ENCODE assay signal across 8 mouse cellular contexts in genomic region chr4:65127291-65127590, GRCm38 (mm10). TPM values are rescaled to one million over a fixed set of nuclear protein-coding genes. Genes with fewer than 3 reads are reported as not detected.
DNase-seq lines count a peak whose midpoint lies in the region; ATAC-seq lines count a peak whose summit lies in the region.
"Had no signal": no experiment of that assay in that cellular context is flagged by ENCODE, and none has a peak within 500 bp of the region (broad histone marks: within the 10 kb centered on the region; RNA-seq: fewer than 3 reads in every experiment).

No protein-coding gene starts in this region.

- H3K9me3 ChIP-seq in intestine, embryonic 16.5 days (ENCODE audit: control insufficient read depth, low read length): no peaks in the 10 kb centered on the region
- H3K9me3 ChIP-seq in lung, embryonic 16.5 days (ENCODE audit: control insufficient read depth, low read length): no peaks in the 10 kb centered on the region

- H3K27ac ChIP-seq in intestine, embryonic 16.5 days (ENCODE audit: low read length): no peak overlapping the region
- 0 out of 2 replicates have a peak overlapping the region, but pooled peaks have one; percentile 1 for H3K27ac ChIP-seq in lung, embryonic 16.5 days (ENCODE audit: low read length)
- H3K27ac ChIP-seq: macrophage had no signal

- H3K27me3 ChIP-seq in intestine, embryonic 16.5 days (replicated peaks; ENCODE audit: control insufficient read depth, insufficient read depth, low read length): peaks cover 7% of the 10 kb centered on the region
- H3K27me3 ChIP-seq in lung, embryonic 16.5 days (ENCODE audit: control insufficient read depth, insufficient read depth, low read depth, low read length): peaks cover 5% of the 10 kb centered on the region; the same call in 1 of the 2 replicates

- peak overlapping the region; percentile 89 for H3K4me2 ChIP-seq in intestine, embryonic 16.5 days (ENCODE audit: low read depth, low read length)
- H3K4me2 ChIP-seq in lung, embryonic 16.5 days (ENCODE audit: low read depth, low read length): peak overlapping the region; percentile 90

- DNase-seq in brain, adult 2 months (ENCODE audit: low read depth, low spot score): peak; percentile 84
- DNase-seq in embryo, embryonic 10 days (ENCODE audit: low spot score): peak; percentile 43
- DNase-seq in heart, adult 18-20 months: peak; percentile 65 to 68
- DNase-seq in layer of hippocampus, postnatal 14 days (ENCODE audit: low spot score in 2 of 2): no peak

- peaks cover 7% of the 10 kb centered on the region; the same call in 1 of the 2 replicates for H3K4me1 ChIP-seq in intestine, embryonic 16.5 days (ENCODE audit: control insufficient read depth, insufficient read depth, low read length)
- H3K4me1 ChIP-seq in lung, embryonic 16.5 days (replicated peaks; ENCODE audit: control insufficient read depth, insufficient read depth, low read length): peaks cover 10% of the 10 kb centered on the region

- ATAC-seq in intestine, embryonic 16.5 days: peak; percentile 25
- ATAC-seq in lung, embryonic 16.5 days (ENCODE audit: low read depth): no peak; the same call in 1 of the 2 replicates
- no peak for ATAC-seq in monocyte, adult 5-6 weeks (replicated peaks; ENCODE audit: insufficient number of reproducible peaks, low FRiP score, low TSS enrichment, poor library complexity, severe bottlenecking)

- no peak overlapping the region for H3K9ac ChIP-seq in intestine, embryonic 16.5 days (ENCODE audit: low read depth, low read length)
- peak overlapping the region; percentile 69; the same call in 1 of the 2 replicates for H3K9ac ChIP-seq in lung, embryonic 16.5 days (ENCODE audit: low read length)

- no peaks in the 10 kb centered on the region for H3K36me3 ChIP-seq in intestine, embryonic 16.5 days (ENCODE audit: control insufficient read depth, insufficient read depth, low read length)
- no peaks in the 10 kb centered on the region for H3K36me3 ChIP-seq in lung, embryonic 16.5 days (ENCODE audit: control insufficient read depth, insufficient read depth, low read length)

- no peak overlapping the region for H3K4me3 ChIP-seq in intestine, embryonic 16.5 days (ENCODE audit: low read length)
- no peak overlapping the region for H3K4me3 ChIP-seq in lung, embryonic 16.5 days (ENCODE audit: low read length)

- 22% methylated on average over 6 of the region's 6 CpGs for WGBS in intestine, embryonic 16.5 days
- WGBS in lung, embryonic 16.5 days: 31% methylated on average over 6 of the region's 6 CpGs

RNA-seq across cellular contexts. Expression of gene Pappa, which starts 3.3 kb away (rescaled TPM):
- under 1 TPM; 0.32 to 0.49 TPM for total RNA-seq in heart, adult 18-20 months (2021)
- polyA plus RNA-seq in intestine, embryonic 16.5 days (2015; fragmentation: Nextera tagmentation; extraction: Ambion mirVana): 0.53 and 0.61 TPM in 2 replicates
- polyA plus RNA-seq in lung, embryonic 16.5 days (2015; fragmentation: Nextera tagmentation; extraction: Ambion mirVana): 0.74 and 0.87 TPM in 2 replicates
- total RNA-seq in layer of hippocampus, postnatal 14 days (2021): 1 to 10 TPM; 1.3 TPM
- total RNA-seq in monocyte, adult 5-6 weeks (2017): not detected in 3 replicates
- polyA plus RNA-seq: macrophage had no signal

Comparison
In these comparisons a context has a peak if more than half of its experiments do, and no peak if none do; other contexts are left out.
1. DNase-seq: peak in brain, adult 2 months (single experiment), embryo, embryonic 10 days (single experiment) and heart, adult 18-20 months (2 of 2); none in layer of hippocampus, postnatal 14 days (0 of 2).